Mouse (Mus musculus): ENCODE results near the gene Plekhg5.
A peak's percentile ranks its signal among the peaks of the same experiment; 100 is the strongest.

Plekhg5 gene

GRCm38 (mm10) chr4:152097911-152098799 lies 25.9 kb downstream of the Plekhg5 start:
- no peak for DNase-seq (ENCODE audit: low spot score)

- DNase-seq (ENCODE audit: low spot score) = no peak
These were observed 28.2 kb downstream of the Plekhg5 start for GRCm38 (mm10) chr4:152100541-152100940.

- DNase-seq (ENCODE audit: low spot score) = no peak
These were observed 28.9 kb downstream of the Plekhg5 start for GRCm38 (mm10) chr4:152101081-152101653.

DNA sequence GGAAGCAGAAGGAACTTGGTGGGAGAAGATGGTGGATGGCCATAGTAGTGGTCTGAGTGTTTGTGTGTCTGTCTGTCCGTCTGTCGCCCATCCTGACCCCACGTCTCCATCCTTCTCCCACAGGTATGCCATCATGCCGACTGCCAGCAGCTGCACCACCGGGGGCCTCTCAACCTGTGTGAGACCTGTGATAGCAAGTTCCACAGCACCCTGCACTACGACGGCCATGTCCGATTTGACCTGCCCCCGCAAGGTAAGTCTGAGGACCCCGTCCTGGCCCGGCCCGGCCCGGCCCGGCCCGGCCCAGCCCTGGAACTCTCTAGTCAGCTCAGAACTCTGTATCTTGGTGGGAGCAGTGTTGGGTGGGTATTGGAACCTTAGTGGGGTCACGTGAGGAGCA lies 29.6 kb downstream of the Plekhg5 start:
- no peak for DNase-seq (ENCODE audit: low spot score)

DNA sequence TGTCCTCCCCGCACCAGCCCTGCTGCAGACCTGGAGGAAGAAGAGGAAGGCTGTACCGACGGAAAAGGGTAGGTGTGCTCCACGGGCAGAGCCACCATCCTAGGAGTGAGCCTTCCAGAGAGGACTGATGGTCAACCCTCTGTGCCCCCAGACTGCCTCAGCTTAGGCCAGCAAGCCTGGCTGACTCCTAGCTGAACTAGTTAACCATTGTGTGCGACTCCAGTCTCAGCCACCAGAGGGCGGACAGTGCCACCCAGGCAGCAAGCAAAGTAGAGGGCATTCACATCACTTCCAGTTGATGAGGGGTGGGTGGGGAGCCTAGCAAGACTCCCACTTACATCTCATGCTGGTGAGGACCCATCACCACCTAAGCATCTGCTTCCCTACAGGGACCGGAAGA lies 30.7 kb downstream of the Plekhg5 start:
- peak; percentile 64 for DNase-seq (ENCODE audit: low spot score)

GRCm38 (mm10) chr4:152106746-152107145 lies 34.4 kb downstream of the Plekhg5 start:
- DNase-seq (ENCODE audit: low spot score) = no peak

DNA sequence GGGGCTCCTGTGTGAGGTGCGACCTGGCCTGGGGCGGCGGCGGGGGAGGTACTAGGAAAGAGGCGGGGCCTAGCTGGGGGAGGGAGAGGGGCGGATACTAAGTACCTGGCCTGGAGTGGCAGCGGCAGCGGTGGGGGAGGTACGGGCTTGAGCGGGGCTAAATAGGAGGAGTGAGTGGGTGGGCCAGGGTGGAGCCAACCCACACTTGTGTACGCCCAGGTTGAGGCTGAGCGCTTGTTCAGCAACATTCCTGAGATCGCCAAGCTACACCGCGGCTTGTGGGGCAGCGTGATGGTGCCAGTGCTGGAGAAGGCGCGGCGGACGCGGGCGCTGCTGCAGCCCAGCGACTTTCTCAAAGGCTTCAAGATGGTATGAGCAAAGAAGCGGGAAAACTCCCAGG lies 35.2 kb downstream of the Plekhg5 start:
- peak; percentile 62 for DNase-seq (ENCODE audit: low spot score)

DNA sequence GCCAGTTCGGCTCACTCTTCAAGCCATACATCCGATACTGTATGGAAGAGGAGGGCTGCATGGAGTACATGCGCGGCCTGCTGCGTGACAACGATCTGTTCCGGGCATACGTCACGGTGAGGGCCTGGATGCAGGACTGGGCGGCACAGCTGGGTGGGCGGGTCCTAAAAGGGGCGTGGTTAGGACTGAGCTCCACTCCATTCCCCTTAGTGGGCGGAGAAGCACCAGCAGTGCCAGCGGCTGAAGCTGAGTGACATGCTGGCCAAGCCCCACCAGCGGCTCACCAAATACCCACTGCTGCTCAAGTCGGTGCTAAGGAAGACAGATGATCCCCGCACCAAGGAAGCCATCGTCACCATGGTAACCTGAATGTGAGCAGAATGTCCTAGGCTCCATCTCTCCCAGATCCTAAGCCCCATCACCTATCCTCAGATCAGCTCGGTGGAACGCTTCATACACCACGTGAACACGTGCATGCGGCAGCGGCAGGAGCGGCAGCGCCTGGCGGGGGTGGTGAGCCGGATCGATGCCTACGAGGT lies 35.7 kb downstream of the Plekhg5 start:
- DNase-seq (ENCODE audit: low spot score) = peak; percentile 81

GRCm38 (mm10) chr4:152108673-152109072 lies 36.4 kb downstream of the Plekhg5 start:
- DNase-seq (ENCODE audit: low spot score) = no peak

DNA sequence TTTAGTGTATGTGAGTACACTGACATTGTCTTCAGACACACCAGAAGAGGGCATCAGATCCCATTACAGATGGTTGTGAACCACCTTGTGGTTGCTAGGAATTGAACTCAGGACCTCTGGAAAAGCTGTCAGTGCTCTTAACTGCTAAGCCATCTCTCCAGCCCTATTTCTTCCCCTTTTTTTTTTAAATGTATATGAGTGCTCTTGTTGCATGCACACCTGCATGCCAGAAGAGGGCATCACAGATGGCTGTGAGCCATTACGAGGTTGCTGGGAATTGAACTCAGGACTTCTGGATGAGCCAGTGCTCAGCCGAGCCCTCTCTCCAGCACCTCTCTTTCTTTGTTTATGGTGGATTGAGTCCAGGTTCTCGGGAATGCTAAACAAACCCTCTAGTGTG lies 37.2 kb downstream of the Plekhg5 start:
- DNase-seq (ENCODE audit: low spot score) = no peak

DNA sequence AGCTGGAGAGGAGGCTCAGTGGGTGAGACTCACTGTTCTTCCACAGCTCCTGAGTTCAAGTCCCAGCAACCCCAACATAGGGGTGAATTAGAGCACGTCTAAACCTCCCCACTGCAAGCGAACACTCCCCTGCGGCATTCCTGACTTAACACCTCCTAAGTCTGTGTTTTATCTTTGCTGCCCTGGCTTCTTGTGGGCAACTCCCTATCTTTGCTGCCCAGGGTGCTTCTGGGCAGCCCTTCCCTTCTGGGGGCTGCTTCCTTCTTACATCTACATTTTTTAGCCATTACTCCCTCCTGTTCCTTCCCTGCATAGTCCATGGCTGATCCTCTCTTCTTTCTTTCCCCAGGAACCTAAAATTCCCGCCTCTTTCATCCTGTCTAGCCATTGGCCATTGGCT lies 38.4 kb downstream of the Plekhg5 start:
- peak; percentile 72 for DNase-seq (ENCODE audit: low spot score)

DNA sequence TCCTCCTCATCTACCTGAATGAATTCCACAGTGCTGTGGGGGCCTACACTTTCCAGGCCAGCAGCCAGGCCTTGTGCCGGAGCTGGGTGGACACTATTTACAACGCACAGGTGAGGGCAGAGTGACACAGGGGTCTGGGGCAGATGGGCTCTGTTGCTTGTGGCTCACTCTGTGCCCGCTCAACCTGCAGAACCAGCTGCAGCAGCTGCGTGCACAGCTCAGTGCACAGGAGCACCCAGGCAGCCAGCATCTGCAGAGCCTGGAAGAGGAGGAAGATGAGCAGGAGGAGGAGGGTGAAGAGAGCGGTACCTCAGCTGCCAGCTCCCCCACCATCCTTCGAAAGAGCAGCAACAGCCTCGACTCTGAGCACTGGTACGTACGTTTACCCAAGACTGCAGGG lies 40.0 kb downstream of the Plekhg5 start:
- DNase-seq (ENCODE audit: low spot score) = no peak

GRCm38 (mm10) chr4:152114080-152114479 lies 41.8 kb downstream of the Plekhg5 start:
- no peak for DNase-seq (ENCODE audit: low spot score)

GRCm38 (mm10) chr4:152115921-152116612 lies 43.8 kb downstream of the Plekhg5 start, which contains the start of gene Tnfrsf25:
TSS of gene Tnfrsf25 (plus strand) at chr4:152115934.
- DNase-seq (ENCODE audit: low spot score) = no peak

DNA sequence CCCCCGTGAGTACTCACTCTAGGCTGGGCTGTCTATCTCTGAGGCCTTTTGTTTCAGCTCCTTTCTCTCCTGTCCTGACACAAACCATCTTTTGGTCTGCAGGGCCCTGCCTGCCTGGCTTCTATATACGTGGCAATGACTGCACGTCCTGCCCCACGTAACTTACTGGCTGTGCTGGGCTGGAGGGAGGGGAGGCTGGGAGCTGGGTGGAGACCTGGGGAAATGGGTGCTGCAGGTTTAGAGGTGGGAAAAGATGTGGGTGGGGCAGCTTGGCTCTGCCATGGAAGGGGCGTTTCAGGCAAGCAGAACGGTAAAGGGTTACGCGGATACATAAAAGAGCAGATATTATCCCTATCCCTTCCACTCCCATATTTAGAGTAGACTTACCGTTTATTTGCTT lies 45.2 kb downstream of the Plekhg5 start:
- DNase-seq (ENCODE audit: low spot score) = no peak

DNA sequence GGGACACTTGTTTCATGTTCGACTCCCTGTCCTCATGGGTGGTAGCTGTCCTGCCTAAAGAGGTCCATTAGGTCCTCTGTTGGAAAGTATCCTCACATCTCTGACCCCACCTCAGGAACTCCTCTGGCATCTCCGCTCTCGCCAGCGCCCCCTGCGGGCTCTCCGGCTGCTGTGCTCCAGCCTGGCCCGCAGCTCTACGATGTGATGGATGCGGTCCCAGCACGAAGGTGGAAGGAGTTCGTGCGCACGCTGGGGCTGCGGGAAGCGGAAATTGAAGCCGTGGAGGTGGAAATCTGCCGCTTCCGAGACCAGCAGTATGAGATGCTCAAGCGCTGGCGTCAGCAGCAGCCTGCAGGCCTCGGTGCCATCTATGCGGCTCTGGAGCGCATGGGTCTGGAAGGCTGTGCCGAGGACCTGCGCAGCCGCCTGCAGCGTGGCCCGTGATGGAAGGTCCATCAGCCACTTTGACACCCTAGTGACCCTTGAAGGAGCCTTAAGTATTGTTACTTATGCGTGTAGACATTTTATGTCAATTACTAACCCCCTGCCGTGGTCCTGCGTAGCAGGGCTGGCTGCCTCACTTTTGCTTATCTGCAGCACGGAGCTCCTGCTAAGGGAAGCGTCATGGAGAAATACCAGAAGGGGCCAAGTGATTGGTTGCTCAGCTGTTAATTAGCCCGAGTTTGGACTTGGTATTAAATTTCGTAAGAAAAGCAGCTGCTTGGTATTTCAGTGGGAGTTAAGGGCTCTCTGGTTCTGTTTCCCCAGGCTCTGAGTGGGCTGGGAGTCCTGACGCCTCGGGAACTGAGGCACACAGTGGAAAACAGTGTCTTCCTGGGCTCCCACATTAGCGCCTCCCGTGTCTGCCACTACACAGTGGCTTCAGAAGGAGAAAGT lies 47.3 kb downstream of the Plekhg5 start:
- no peak for DNase-seq (ENCODE audit: low spot score)

DNA sequence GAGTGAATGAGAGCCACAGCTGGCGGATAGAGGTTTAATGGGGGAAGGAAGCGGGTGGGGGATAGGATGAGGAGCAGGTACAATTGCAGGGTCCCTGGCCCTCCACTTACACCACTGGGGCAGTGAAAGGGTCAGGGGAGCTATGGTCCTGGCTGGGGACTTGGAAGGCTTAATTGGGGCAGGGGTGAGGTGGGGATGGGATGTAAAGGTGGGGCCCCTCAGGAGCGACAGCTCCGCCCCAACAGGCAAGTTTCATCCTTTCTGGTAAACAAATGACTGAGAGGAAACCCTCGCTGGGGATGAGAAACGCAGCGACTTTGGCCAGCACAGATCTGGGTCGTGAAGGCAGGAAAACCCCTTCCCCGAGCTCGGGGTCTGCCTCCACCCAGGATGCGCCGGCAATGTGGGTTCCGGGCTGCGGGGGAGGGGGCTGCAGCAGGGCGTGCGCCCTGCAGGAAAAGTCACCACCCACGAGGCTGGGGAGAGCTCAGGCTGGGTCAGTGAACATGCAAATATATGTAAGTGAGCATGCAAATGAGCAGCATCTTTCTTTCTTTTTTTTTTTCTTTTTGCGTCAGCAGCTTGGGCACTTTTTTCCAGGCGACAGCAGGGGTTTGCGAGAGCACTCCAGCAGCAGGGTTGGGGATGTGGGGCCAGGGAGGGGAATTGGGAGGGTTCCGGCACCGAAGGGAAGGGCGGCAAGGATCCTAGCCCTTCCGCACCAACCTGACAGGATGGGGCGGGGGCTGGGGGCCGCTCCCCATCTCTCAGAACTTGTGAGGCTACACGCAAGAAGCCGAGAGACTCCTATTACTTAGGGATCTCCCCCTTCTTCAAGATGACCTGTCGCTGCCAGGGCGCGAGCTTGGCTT lies 48.2 kb downstream of the Plekhg5 start:
- DNase-seq (ENCODE audit: low spot score) = no peak

GRCm38 (mm10) chr4:152121183-152121505 lies 48.8 kb downstream of the Plekhg5 start:
- DNase-seq (ENCODE audit: low spot score) = no peak

- no peak for DNase-seq (ENCODE audit: low spot score)
These were observed 52.2 kb downstream of the Plekhg5 start for GRCm38 (mm10) chr4:152124361-152124961.

All from c-Kit-positive CD71-positive TER-119-positive erythroid progenitor cells, embryonic 14.5 days (primary cell).